Mouse (Mus musculus): ENCODE measurements at regions not wholly inside any gene's neighbourhood (a gene's known extent, or its start where the extent isn't known, plus 50 kb on each side); places are given as distances from the start of the nearest gene placed in this dataset.
A peak's percentile ranks its signal among the peaks of the same experiment; 100 is the strongest.

DNA sequence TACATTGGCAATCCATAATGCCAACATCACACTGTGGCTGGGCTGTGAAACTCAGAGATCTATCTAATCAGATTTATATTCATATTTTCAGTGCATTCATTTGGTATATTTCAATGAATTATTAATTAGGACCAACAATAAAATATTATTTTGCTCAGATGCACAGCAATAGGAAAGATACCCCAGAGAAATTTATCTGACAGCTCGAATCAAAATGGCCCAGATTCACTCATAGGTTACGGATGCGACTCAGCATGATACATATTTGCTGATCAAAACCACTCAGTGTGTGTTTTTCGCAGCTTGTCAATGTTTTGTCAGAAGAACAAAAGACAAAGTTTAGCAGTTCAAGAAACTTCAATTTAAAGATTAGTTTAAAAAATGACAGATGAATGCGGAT, 1060.6 kb upstream of the Adgrl2 start:
- no peaks in the 10 kb centered on the region for H3K27me3 ChIP-seq (replicated peaks; ENCODE audit: control insufficient read depth, insufficient read depth, low read length)
- no peak overlapping the region for H3K4me2 ChIP-seq (ENCODE audit: low read length)
- no peaks in the 10 kb centered on the region for H3K36me3 ChIP-seq (ENCODE audit: control insufficient read depth, insufficient read depth, low read length)
- WGBS, result 72% methylated on average over 5 of the region's 5 CpGs
- no peaks in the 10 kb centered on the region for H3K9me3 ChIP-seq (ENCODE audit: control insufficient read depth, low read length)
- H3K4me3 ChIP-seq (ENCODE audit: low read length), result no peak overlapping the region
- no peaks in the 10 kb centered on the region for H3K4me1 ChIP-seq (ENCODE audit: control insufficient read depth, insufficient read depth, low read depth, low read length)
- no peak for ATAC-seq
- no peak overlapping the region for H3K9ac ChIP-seq (ENCODE audit: low read depth, low read length)
- no peak overlapping the region for H3K27ac ChIP-seq (ENCODE audit: low read depth, low read length)

DNA sequence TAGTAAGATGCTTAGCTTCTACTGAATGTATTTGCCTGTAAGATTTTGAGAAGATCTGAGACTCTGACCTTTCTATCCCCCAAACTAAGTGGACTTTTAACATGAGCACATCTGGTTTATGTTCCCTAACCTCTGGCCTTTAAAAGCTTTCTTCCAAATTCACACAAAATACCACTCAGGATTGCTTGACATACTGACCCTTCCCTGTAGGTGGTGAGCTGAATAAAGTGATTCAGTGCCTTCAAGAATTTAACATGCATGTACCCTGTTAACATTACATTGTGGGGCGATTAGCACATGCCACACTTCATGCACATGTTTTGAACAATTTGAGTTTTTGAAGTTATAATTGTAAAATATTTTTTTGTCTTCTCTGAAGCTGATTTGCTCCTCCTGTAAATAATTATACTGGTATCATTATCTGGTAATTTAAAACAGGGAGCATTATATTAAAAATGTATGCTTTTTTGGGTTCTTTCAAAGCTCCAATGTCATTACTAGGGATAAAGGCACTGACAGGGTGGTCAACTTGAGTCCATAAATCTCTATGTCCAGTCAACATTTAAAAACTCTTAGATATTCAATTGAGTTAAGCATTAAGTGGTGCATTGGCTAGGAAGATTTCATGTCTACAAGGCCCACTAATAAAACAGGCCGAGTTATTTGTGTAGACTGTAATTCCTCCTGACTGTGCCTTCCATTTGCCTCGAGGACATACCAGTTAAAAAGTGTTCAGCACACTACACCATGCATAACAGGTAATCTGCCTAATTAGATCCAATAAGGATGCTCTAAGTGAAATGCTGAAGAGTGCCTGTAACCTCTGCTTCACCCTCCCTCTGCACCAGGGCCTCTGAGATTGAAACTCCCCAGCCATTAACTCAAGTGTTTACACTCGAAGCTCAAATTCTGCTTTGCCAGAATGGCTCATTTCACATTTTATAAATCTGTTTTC, 1059.8 kb upstream of the Adgrl2 start:
- WGBS, result 61% methylated on average over 4 of the region's 4 CpGs
- ATAC-seq, result peak; percentile 69; the same call in 1 of the 2 replicates
- no peaks in the 10 kb centered on the region for H3K27me3 ChIP-seq (replicated peaks; ENCODE audit: control insufficient read depth, insufficient read depth, low read length)
- H3K4me2 ChIP-seq (ENCODE audit: low read length), result no peak overlapping the region
- H3K27ac ChIP-seq (ENCODE audit: low read depth, low read length), result no peak overlapping the region
- no peaks in the 10 kb centered on the region for H3K4me1 ChIP-seq (ENCODE audit: control insufficient read depth, insufficient read depth, low read depth, low read length)
- H3K4me3 ChIP-seq (ENCODE audit: low read length), result no peak overlapping the region
- H3K36me3 ChIP-seq (ENCODE audit: control insufficient read depth, insufficient read depth, low read length), result no peaks in the 10 kb centered on the region
- H3K9me3 ChIP-seq (ENCODE audit: control insufficient read depth, low read length), result no peaks in the 10 kb centered on the region
- H3K9ac ChIP-seq (ENCODE audit: low read depth, low read length), result no peak overlapping the region
